Comparison of ENCODE assay signal across 9 mouse cellular contexts in the genomic region with DNA sequence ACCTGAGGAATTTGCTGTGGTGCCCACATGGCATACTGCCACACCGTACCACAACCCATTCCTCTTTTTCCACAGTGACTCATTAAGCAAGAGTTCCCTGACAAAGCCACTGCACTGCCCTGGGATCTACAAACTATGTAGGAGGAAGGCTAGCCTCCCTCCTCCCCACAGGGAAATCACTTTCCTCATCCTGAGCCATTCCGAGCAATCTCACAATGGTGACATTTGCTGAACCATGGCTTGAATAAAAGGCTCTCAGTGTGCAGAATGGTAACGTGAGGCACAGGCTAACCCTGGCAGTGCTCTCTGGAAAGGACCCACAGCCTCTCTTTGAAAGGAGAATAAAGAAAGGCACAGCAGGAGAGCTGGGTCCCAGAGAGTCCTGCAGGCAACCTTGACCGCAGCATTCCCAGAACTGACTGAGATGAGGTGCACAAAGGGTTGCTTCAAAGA. TPM values are rescaled to one million over a fixed set of nuclear protein-coding genes. Genes with fewer than 3 reads are reported as not detected.
DNase-seq lines count a peak whose midpoint lies in the region; ATAC-seq and TF ChIP-seq lines count a peak whose summit lies in the region.
"Had no signal": no experiment of that assay in that cellular context is flagged by ENCODE, and none has a peak within 500 bp of the region (broad histone marks: within the 10 kb centered on the region; RNA-seq: fewer than 3 reads in every experiment).

No protein-coding gene starts in this region.

- H3K9ac ChIP-seq in heart, adult 2 months (ENCODE audit: low read depth, low read length) = peak overlapping the region; percentile 40
- H3K9ac ChIP-seq in heart, embryonic 16.5 days (ENCODE audit: low read length) = peak overlapping the region; percentile 90
- no peak overlapping the region for H3K9ac ChIP-seq in midbrain, embryonic 13.5 days (replicated peaks)

- H3K36me3 ChIP-seq in heart, adult 2 months (ENCODE audit: control insufficient read depth, insufficient read depth, low read length) = peaks cover 11% of the 10 kb centered on the region
- H3K36me3 ChIP-seq in heart, embryonic 16.5 days (ENCODE audit: control insufficient read depth, insufficient read depth) = peaks cover 6% of the 10 kb centered on the region
- peaks cover under 1% of the 10 kb centered on the region; the same call in 1 of the 2 replicates for H3K36me3 ChIP-seq in midbrain, embryonic 13.5 days

- H3K27ac ChIP-seq in heart, adult 2 months = peak overlapping the region; percentile 97
- peak overlapping the region; percentile 99 for H3K27ac ChIP-seq in heart, embryonic 16.5 days (ENCODE audit: low read length)
- H3K27ac ChIP-seq in midbrain, embryonic 13.5 days = peak overlapping the region; percentile 94

- no peak for TF ChIP-seq EP300 in heart, adult 2 months (IDR thresholded peaks at IDR 0.05; ENCODE audit: insufficient read depth, low read depth, low read length)

- WGBS in heart, adult 2 months = 36% methylated on average over 4 of the region's 4 CpGs
- 37% methylated on average over 4 of the region's 4 CpGs for WGBS in heart, embryonic 16.5 days
- WGBS in midbrain, embryonic 13.5 days = 2% methylated on average over 4 of the region's 4 CpGs

- TF ChIP-seq CTCF in heart, adult 2 months (IDR thresholded peaks at IDR 0.05) = no peak

- peaks cover 5% of the 10 kb centered on the region for H3K4me1 ChIP-seq in heart, adult 2 months (ENCODE audit: control insufficient read depth, insufficient read depth, low read length)
- H3K4me1 ChIP-seq in heart, embryonic 16.5 days (ENCODE audit: control insufficient read depth, insufficient read depth, low read length) = peaks cover 15% of the 10 kb centered on the region
- peaks cover 35% of the 10 kb centered on the region for H3K4me1 ChIP-seq in midbrain, embryonic 13.5 days (replicated peaks)

- no peak for ATAC-seq in heart, embryonic 16.5 days (replicated peaks; ENCODE audit: extremely low read depth, insufficient read depth, low FRiP score)
- ATAC-seq in midbrain, embryonic 13.5 days = no peak

- peak overlapping the region; percentile 88 for H3K4me3 ChIP-seq in heart, adult 2 months
- no peak overlapping the region for H3K4me3 ChIP-seq in heart, embryonic 16.5 days (ENCODE audit: low read length)
- no peak overlapping the region for H3K4me3 ChIP-seq in midbrain, embryonic 13.5 days (replicated peaks)

- intact Hi-C loops in heart, adult 2 months (cut with DNase I) = loop anchor here (5.0 to 10.0 kb wide), 3 partner anchors 47 to 200 kb away; no protein-coding TSS in a partner anchor
- intact Hi-C loops in heart, postnatal 14 days (cut with DNase I) = loop anchor here (2.0 kb wide), 2 partner anchors 27 to 199 kb away; a partner anchor contains a TSS
- intact Hi-C loops in gastrocnemius, postnatal 36 days (cut with DNase I) = loop anchor here (10.0 kb wide), 1 partner anchor 157 kb away; no protein-coding TSS in a partner anchor

- H3K27me3 ChIP-seq in heart, adult 2 months (ENCODE audit: control insufficient read depth, insufficient read depth, low read length) = no peaks in the 10 kb centered on the region
- no peaks in the 10 kb centered on the region for H3K27me3 ChIP-seq in heart, embryonic 16.5 days (ENCODE audit: control insufficient read depth, insufficient read depth, low read length)
- no peaks in the 10 kb centered on the region for H3K27me3 ChIP-seq in midbrain, embryonic 13.5 days

- no peak for TF ChIP-seq POLR2A in heart, adult 2 months (IDR thresholded peaks at IDR 0.05; ENCODE audit: insufficient read depth, low read depth, low read length)

- H3K79me2 ChIP-seq in heart, adult 2 months (replicated peaks; ENCODE audit: control insufficient read depth, insufficient read depth, low read length) = no peaks in the 10 kb centered on the region

- H3K4me2 ChIP-seq in heart, embryonic 16.5 days (ENCODE audit: low read depth, low read length) = peak overlapping the region; percentile 79
- H3K4me2 ChIP-seq in midbrain, embryonic 13.5 days (replicated peaks) = peak overlapping the region; percentile 78

- peak; percentile 35 for DNase-seq in heart, adult 2 months
- DNase-seq in heart, postnatal 14 days = no peak
- peak; percentile 54 for DNase-seq in adipocyte (ENCODE audit: low spot score)
- no peak for DNase-seq in frontal cortex, postnatal 10 days (ENCODE audit: low spot score in 2 of 2)
- DNase-seq in gastrocnemius, adult 18-20 months (ENCODE audit: low spot score) = no peak
- no peak for DNase-seq in gastrocnemius, postnatal 36 days

- H3K9me3 ChIP-seq in heart, embryonic 16.5 days (replicated peaks; ENCODE audit: control insufficient read depth, low read length) = no peaks in the 10 kb centered on the region
- no peaks in the 10 kb centered on the region for H3K9me3 ChIP-seq in midbrain, embryonic 13.5 days
- H3K9me3 ChIP-seq: G1E had no signal

RNA-seq across cellular contexts. Expression of a gene that starts 1.6 kb away (rescaled TPM):
- 100 to 1,000 TPM; 264 to 265 TPM for total RNA-seq in heart, adult 2 months (2021)
- polyA plus RNA-seq in heart, adult 2 months (2012; rRNA removed) = 408 and 528 TPM in 2 replicates
- 100 to 1,000 TPM; 554 to 575 TPM for total RNA-seq in heart, postnatal 14 days (2021)
- polyA plus RNA-seq in heart, embryonic 16.5 days (2015; fragmentation: Nextera tagmentation; extraction: Ambion mirVana) = 820 and 887 TPM in 2 replicates
- polyA plus RNA-seq in midbrain, embryonic 13.5 days (2015; fragmentation: Nextera tagmentation; extraction: Ambion mirVana) = 773 and 781 TPM in 2 replicates
- total RNA-seq in gastrocnemius, adult 18-20 months (2021) = 100 to 1,000 TPM; 101 to 171 TPM
- total RNA-seq in gastrocnemius, postnatal 36 days (2021) = 100 to 1,000 TPM; 118 to 161 TPM

RNA-seq across cellular contexts. Expression of a gene that starts 27.7 kb away (rescaled TPM):
- total RNA-seq in heart, adult 2 months (2021) = 1 to 10 TPM; 5.2 to 7.0 TPM
- 3.3 and 7.8 TPM in 2 replicates for polyA plus RNA-seq in heart, adult 2 months (2012; rRNA removed)
- 1 to 10 TPM; 6.6 to 9.1 TPM for total RNA-seq in heart, postnatal 14 days (2021)
- 10.4 and 11.2 TPM in 2 replicates for polyA plus RNA-seq in heart, embryonic 16.5 days (2015; fragmentation: Nextera tagmentation; extraction: Ambion mirVana)
- 7.1 and 8.0 TPM in 2 replicates for polyA plus RNA-seq in midbrain, embryonic 13.5 days (2015; fragmentation: Nextera tagmentation; extraction: Ambion mirVana)
- 1 to 10 TPM; 4.6 to 4.8 TPM for total RNA-seq in gastrocnemius, adult 18-20 months (2021)
- 1 to 10 TPM; 3.4 to 4.3 TPM for total RNA-seq in gastrocnemius, postnatal 36 days (2021)

Comparison
In these comparisons a context has a peak if more than half of its experiments do, and no peak if none do; other contexts are left out.
1. DNase-seq: peak in heart, adult 2 months (2 of 2) and adipocyte (single experiment); none in heart, postnatal 14 days (0 of 2), frontal cortex, postnatal 10 days (0 of 2), gastrocnemius, adult 18-20 months (single experiment) and gastrocnemius, postnatal 36 days (0 of 2).
2. Peak in every context shown above with its lines, with median percentiles within 50 percentile points of each other: H3K27ac ChIP-seq.